Mouse (Mus musculus) right cerebral cortex, adult 18-20 months (tissue): ENCODE data around the gene Iqsec1.

Experiments
- DNase-seq: peaks from one replicate; pipeline ENCODE4 v3.0.0; 2022; ENCODE audit warnings: mixed read lengths

The Iqsec1 gene

DNA sequence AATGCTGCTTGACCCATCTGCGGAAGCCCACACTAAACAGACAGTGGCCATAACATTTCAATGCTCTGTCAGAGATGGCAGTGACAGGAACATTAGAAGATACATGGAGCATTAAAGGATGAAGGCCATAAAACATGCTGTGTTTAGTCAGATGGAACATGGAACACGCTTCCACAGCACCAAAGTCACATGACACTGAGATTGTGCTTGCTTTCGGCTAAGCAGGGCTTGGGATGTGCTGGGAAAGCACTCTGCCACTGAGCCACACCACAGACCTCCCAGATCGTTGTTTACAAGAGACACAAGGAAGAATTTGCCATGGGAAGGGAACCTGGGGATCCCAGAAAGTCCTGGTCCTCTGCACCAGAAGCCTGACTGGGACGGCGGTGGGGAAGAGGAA, 269.1 kb downstream of the Iqsec1 start:
- no peak for DNase-seq

GRCm38 (mm10) chr6:90718477-90718876, 270.0 kb downstream of the Iqsec1 start:
- no peak for DNase-seq

DNA sequence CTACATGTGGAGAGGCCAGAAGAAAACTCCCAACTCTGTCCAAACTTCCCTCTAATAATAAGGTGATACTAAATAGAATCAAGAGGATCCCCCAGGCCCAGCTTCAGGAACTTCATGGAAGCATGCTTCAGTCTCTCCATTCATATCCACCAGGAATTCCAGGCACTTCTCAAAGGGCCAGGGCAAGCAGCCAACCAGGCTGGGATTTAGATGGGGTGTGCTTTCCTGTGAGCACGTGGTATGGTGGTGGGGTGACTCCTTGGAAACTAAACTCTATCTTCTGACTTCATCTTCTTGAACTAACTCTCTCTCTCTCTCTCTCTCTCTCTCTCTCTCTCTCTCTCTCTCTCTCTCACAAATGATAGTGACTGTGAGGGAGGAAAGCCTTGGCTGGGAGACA, 270.8 kb downstream of the Iqsec1 start:
- DNase-seq, result no peak

- no peak for DNase-seq
These were observed 271.6 kb downstream of the Iqsec1 start for GRCm38 (mm10) chr6:90716853-90717252.

DNA sequence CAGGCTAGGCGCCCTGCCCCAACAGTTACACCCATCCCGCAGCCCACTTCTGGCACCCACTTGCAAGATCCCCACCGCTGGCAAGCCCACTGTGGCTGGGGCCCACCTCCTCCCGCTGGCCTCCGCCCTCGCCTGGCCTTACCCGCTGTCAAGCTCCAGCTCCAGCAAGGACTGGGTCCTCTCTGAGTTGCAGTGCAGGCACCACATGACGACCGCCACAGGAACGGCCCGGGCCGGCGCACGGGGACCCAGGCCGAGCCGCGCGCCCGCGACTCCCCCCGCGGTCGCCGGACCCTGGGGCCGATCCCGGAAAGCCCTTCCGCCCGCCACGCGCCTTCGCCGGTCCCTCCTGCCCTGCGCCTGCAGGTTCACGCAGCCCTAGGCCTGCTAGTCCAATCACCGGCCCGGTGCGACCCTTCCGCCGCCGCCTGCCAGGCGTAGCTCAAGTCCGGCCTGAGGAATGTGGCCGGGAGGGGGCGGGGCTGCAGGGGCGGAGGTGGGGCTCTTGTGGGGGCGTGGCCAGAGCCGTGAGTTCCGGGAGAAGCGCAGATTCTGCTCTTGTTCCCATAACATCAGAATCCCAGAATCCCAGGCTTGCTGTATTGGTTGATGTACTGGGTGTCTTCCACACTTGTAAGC, 272.3 kb downstream of the Iqsec1 start:
- no peak for DNase-seq

GRCm38 (mm10) chr6:90715245-90715905, 273.1 kb downstream of the Iqsec1 start:
- no peak for DNase-seq

GRCm38 (mm10) chr6:90713650-90714049, 274.8 kb downstream of the Iqsec1 start:
- no peak for DNase-seq

DNA sequence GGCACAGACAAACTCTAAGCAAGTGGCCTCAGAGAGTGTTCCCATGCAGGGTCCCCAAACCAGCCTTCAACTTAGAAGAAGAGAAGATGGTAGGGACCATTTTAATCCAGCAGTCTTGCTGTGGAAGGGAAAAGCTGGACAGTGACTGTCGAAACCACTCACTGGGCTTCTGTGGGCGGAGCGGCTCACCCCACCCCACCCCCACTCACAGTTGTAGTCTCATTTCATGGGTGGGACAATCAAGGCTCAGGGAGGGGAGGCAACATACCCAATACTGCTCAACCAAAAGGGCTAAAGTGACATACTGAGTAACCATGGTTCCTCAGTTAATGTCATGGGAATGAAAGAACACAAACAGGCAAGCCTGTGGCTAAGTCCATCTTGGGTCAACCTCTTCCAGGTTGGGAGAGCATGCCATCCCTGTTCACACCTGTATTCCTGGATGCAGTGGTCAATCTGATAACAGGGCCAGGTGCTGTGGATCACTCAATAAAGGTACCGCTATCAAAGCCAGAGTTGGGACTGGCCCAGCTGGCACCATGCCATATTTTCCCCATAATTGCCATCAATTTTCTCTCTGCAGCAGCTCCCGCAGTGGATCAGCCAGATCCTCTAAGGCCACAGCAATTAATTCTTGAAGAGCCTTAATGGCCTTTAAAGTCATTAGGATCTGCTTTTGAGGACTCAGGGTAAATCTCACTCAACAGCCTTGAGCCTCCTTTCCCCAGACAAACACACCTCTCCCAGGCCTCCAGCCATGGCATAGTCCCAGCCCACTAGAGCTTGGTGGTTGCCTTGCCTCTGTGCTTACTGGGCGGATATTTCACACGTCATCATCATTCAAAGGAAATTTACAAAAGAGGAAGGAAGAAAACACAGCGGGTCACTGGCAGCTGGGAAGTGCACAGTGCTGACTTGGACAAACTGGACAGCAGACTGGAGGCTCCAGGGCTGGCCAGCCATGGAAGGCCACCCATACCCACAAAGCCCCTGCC, 275.7 kb downstream of the Iqsec1 start:
- no peak for DNase-seq

GRCm38 (mm10) chr6:90712063-90712462, 276.4 kb downstream of the Iqsec1 start:
- DNase-seq, result no peak

GRCm38 (mm10) chr6:90711476-90712035, 276.9 kb downstream of the Iqsec1 start:
- DNase-seq, result no peak

GRCm38 (mm10) chr6:90710778-90711177, 277.7 kb downstream of the Iqsec1 start:
- no peak for DNase-seq

DNA sequence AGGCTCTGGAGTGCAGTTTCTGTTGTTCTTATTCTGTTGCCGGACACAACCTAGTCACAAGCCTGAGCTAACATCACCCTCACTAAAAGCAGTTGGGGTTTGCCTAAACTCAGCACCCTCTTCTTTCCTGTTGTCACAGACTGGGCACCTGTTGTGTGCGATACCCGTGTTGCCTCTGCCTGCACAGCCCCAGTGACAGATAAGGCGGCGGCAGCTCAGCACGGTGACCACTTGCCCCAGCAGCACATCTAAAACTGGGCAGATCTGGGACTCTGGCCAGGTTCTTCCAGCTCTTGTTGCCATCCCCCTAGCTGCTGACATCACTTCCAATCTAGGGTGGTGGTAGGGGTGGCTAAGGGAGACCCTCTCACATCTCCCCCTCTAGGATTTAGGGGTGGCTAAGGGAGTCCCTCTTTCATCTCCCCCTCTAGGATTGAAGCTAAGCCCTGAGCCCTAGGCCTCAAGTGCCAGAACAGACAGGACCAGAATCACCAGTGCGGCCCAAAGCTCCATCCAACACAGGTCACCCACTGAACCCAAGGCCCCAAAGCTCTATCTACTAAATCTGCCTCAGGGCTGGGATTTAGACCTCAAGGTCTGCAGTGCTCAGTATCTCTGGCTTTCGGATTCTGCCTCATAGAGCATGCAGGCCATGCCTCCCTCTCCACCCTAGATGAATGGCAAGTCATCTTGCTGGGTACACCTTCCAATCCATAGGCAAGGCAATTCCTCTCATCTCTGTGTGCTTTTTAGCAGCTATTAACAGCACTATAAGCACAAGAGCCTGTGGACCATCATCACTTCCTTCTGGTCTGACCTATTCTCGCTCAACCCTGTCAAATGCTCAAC, 278.3 kb downstream of the Iqsec1 start:
- DNase-seq, result no peak

GRCm38 (mm10) chr6:90708061-90708618, 280.3 kb downstream of the Iqsec1 start:
- DNase-seq, result no peak

DNA sequence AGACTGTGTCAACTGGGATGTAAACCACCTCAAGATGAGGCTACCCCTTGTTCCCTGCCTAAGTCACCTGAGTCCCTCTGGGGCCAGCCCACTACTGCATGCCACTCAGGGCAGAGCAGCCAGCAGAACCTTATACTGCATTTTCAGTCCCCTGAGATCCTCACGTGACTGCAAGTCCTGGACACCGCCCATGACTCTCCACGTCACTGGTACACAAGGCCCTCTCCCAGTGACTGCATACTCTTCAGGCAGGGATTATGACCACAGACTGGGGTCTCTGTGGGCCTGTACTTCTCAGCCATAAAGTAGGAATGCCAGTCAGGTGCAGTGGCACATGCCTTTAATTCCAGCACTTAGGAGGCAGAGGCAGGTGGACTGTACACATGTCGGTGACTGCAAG, 281.3 kb downstream of the Iqsec1 start:
- DNase-seq, result no peak

GRCm38 (mm10) chr6:90706490-90706889, 282.0 kb downstream of the Iqsec1 start:
- DNase-seq, result peak; percentile 53

DNA sequence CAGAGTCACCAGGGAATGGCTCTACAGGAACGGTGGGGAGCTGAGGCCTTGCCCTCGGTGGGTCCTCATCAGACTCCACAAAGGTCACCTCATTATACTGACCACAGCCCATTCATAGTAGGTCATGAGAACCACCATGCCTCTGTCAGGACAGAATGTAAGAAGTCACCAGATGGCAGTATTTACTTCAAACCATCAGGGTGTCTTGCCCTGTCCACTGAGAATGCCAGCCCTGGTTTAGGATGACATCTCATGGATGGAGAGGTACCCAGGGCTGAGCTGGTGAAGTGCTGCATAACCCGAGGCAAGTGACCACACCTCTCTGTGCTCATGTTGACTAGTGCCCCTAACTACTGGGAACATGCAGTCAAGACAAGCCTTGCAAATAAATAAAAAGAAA, 282.7 kb downstream of the Iqsec1 start:
- no peak for DNase-seq

DNA sequence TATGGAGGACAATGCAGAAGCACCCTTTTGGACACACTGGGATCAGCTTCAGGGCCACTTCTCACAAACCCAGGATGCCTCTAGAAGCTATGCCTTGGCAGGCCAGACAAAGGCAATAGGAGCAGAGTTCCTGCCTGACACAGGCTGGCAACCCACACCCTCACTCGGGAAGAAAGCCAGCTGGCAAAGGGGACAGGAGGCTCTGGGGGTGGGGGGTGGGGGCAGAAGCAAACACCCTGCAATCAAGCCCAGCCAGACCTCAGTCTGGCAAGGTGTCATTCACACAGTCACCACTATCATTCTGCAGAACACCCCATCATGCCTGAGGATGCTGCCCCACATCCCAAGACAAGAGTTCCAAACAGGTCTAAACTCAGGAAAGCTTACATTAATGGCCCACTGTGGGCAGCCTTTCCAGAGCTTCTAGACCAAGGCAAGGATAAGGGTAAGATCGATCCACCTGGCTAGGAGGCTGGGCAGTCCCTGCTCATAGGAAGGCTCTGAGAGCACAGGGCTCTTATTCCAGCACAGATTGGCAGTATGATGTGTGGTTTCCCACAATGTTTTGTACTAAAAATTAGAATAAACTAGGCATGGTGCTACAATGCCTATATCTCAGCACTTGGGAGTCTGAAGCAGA, 283.7 kb downstream of the Iqsec1 start:
- peak; percentile 51 for DNase-seq

DNA sequence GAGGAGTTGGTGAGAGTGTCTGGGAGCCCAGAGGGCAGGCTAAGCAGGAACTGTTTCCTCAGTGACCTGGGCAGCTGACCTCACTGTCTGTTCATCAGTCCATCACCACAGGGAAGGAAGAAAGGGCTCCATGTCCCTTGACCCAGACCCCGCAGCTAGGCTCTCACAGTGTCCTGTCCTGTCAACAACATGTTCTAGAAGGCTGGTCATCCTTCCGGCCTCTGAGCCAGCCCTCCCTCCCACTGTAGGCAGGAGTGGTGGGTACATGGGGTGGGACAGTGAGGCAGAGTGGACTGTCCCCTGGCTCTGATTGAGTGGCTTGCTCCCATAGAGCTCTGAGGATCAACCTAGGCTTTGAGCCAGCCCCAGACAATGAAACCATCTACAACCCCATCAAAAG, 284.7 kb downstream of the Iqsec1 start:
- peak; percentile 41 for DNase-seq

GRCm38 (mm10) chr6:90702837-90703735, 285.4 kb downstream of the Iqsec1 start:
- DNase-seq, result no peak

- no peak for DNase-seq
These were observed 286.3 kb downstream of the Iqsec1 start for GRCm38 (mm10) chr6:90702197-90702596.
